Mouse (Mus musculus) layer of hippocampus, adult 2 months (tissue): ENCODE data around the gene Adcy10. TPM values are rescaled to one million over a fixed set of nuclear protein-coding genes. Genes with fewer than 3 reads are reported as not detected.

ENCODE experiments used
- DNase-seq, 2 experiments: peaks; one replicate each; pipeline ENCODE4 v3.0.0; 2022; ENCODE audit warnings: low spot score in 2 of 2
- H3K27ac ChIP-seq: fragments of 200-600 bp; 2 replicates; pipeline ENCODE4 v1.8.1; 2022
- H3K4me3 ChIP-seq: fragments of 200-600 bp; 2 replicates; pipeline ENCODE4 v1.8.1; 2022; ENCODE audit warnings: mild to moderate bottlenecking
- CTCF ChIP-seq: fragments of 200-600 bp; conservative IDR thresholded peaks from 2 replicates; pipeline ENCODE4 v1.8.1; 2022; ENCODE audit warnings: antibody characterized with exemption, mild to moderate bottlenecking, moderate library complexity
- long read RNA-seq, 2 experiments: library from polyadenylated mRNA; stranded (forward); transcript quantifications; one replicate each; pipeline ENCODE4 v2.0.0; 2021; ENCODE audit warnings: borderline mapping rate in 2 of 2
- total RNA-seq, 2 experiments: library from RNA; stranded (reverse); gene quantifications; 2 replicates each; pipeline ENCODE4 v1.2.3; 2021

The Adcy10 gene
- under 1 TPM; 0.33 to 0.39 TPM for total RNA-seq
- long read RNA-seq, experiment 1 = 0 reads
- long read RNA-seq, experiment 2, partial matches to known transcripts = 0 of 1 reads
- long read RNA-seq, experiment 2, other reads (novel, unspliced or antisense) = 1 of 1 reads

GRCm38 (mm10) chr1:165484688-165485233 lies at the start of gene Adcy10:
TSS of gene Adcy10 (plus strand) at chr1:165485183.
- DNase-seq = no peak
- TF ChIP-seq CTCF = no peak
- no peak within 1 kb of the TSS for H3K27ac ChIP-seq
- no peak within 1 kb of the TSS for H3K4me3 ChIP-seq

- Histone ChIP-seq H3K27ac (no peak overlapping the region), H3K4me3 (no peak overlapping the region)
- no peak for DNase-seq
- TF ChIP-seq CTCF = no peak
Measured at GRCm38 (mm10) chr1:165438289-165439021, 46.5 kb upstream of the Adcy10 start.

- TF ChIP-seq CTCF = no peak
- H3K27ac ChIP-seq = no peak overlapping the region; the same call in 1 of the 2 replicates
- DNase-seq = no peak
- H3K4me3 ChIP-seq = no peak overlapping the region
Measured at GRCm38 (mm10) chr1:165440788-165441187, 44.2 kb upstream of the Adcy10 start.

- DNase-seq = no peak
- TF ChIP-seq CTCF = no peak
- no peak overlapping the region for H3K27ac ChIP-seq
- no peak overlapping the region for H3K4me3 ChIP-seq
Measured at GRCm38 (mm10) chr1:165441201-165441600, 43.8 kb upstream of the Adcy10 start.

GRCm38 (mm10) chr1:165441719-165442118 lies 43.3 kb upstream of the Adcy10 start:
- H3K27ac ChIP-seq = no peak overlapping the region
- DNase-seq = no peak
- TF ChIP-seq CTCF = no peak

GRCm38 (mm10) chr1:165459041-165459502 lies 25.9 kb upstream of the Adcy10 start:
- H3K4me3 ChIP-seq = peak overlapping the region; percentile 77
- TF ChIP-seq CTCF = no peak
- peak overlapping the region; percentile 93 for H3K27ac ChIP-seq
- DNase-seq = no peak

More at GRCm38 (mm10) chr1:165441719-165442118, 43.3 kb upstream of the Adcy10 start:
- H3K4me3 ChIP-seq = no peak overlapping the region

- TF ChIP-seq CTCF = no peak
- H3K27ac ChIP-seq = peak overlapping the region; percentile 93
- peak in 1 of 2 experiments; percentile 37 for DNase-seq
- peak overlapping the region; percentile 77 for H3K4me3 ChIP-seq
Measured at GRCm38 (mm10) chr1:165459503-165460181, 25.3 kb upstream of the Adcy10 start.

GRCm38 (mm10) chr1:165460360-165460800 lies 24.6 kb upstream of the Adcy10 start, which contains the start of the genes Dcaf6 and Mpc2:
TSS of gene Dcaf6 (minus strand) at chr1:165460475.
TSS of gene Mpc2 (plus strand) at chr1:165460637.
- Histone ChIP-seq H3K27ac (peak within 1 kb of the TSS; percentile 93), H3K4me3 (peak within 1 kb of the TSS; percentile 77)
- no peak for TF ChIP-seq CTCF
- DNase-seq = peak; percentile 100

GRCm38 (mm10) chr1:165460801-165461377 lies 24.1 kb upstream of the Adcy10 start:
- peak; percentile 98 to 99 for DNase-seq
- Histone ChIP-seq H3K27ac (peak overlapping the region; percentile 93), H3K4me3 (peak overlapping the region; percentile 77)
- peak; percentile 78 for TF ChIP-seq CTCF

GRCm38 (mm10) chr1:165461681-165462080 lies 23.3 kb upstream of the Adcy10 start:
- TF ChIP-seq CTCF = no peak
- no peak for DNase-seq
- Histone ChIP-seq H3K4me3 (peak overlapping the region; percentile 77), H3K27ac (peak overlapping the region; percentile 93)

- H3K27ac ChIP-seq = no peak overlapping the region
- DNase-seq = no peak
- peak overlapping the region; percentile 77 for H3K4me3 ChIP-seq
- no peak for TF ChIP-seq CTCF
Measured at GRCm38 (mm10) chr1:165462861-165463260, 22.1 kb upstream of the Adcy10 start.

- no peak overlapping the region for H3K27ac ChIP-seq
- no peak for DNase-seq
- no peak for TF ChIP-seq CTCF
Measured at GRCm38 (mm10) chr1:165464574-165464973, 20.4 kb upstream of the Adcy10 start.

More at GRCm38 (mm10) chr1:165464574-165464973, 20.4 kb upstream of the Adcy10 start:
- H3K4me3 ChIP-seq = no peak overlapping the region
